In the genomic region with DNA sequence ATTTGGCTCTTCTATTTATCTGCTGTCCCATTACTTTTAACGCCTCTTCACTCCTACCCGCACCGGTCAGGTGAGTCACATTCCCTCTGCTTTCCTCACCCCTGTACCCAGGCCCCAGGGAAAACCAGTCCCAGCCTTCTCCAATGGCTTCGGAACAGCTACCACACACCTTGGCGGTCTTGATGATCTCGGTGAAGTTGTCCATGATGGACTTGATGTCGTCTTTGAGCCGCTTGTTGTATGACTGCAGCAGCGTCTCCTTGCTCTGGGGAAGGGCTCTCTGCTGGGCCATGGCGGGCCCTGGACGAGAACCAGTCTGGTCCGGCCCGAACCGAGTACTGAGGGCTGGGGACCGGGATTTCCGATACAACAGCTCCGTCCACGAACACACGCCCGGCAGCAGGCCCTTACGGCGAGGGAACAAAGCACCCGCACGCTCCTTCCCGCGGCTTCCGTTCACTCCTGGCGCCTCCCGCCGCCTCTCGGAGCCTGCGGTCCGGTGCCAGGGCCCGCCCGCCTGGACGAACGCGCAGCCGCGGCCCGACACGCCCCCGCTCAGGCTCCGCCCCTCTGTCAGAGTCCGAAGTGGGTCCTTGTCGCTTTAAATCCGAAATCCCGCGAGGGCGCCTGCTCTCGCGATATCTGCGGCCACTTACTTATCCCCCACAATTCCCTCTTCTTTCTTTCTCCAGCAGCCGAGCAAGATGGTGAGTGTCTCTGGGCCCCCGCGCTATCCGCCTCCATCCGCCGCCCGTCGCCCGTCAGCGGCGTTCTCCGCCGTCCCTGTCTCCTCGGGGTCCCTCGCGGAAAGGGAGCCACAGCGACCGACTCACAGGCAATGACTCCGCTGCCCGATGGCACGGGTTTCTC, we compare ENCODE assay signal across 1 mouse cellular context.
TF ChIP-seq lines count a peak whose summit lies in the region.

A gene (minus strand): TSS at position 554 of the 870 bp plus-strand sequence.
A gene (plus strand): TSS at position 641 of the 870 bp plus-strand sequence.

TF ChIP-seq in CH12.LX, 34 proteins besides CTCF, POLR2A, EP300 and RAD21:
- peak; percentile 95 for TF ChIP-seq TBP (conservative IDR thresholded peaks at IDR 0.05; ENCODE audit: low read depth, low read length)
- no peak for TF ChIP-seq GABPA (IDR thresholded peaks at IDR 0.05; ENCODE audit: insufficient replicate concordance, low read depth, low read length)
- TF ChIP-seq USF1 (IDR thresholded peaks at IDR 0.05; ENCODE audit: low read depth, low read length) = no peak
- 0 out of 2 replicates have a peak, but pooled peaks have one; percentile 7 for TF ChIP-seq IRF4 (IDR thresholded peaks at IDR 0.05; ENCODE audit: low read depth, low read length)
- no peak for TF ChIP-seq MAZ (IDR thresholded peaks at IDR 0.05; ENCODE audit: low read depth, low read length)
- TF ChIP-seq JUND (conservative IDR thresholded peaks at IDR 0.05; ENCODE audit: low read depth, low read length) = no peak
- no peak for TF ChIP-seq USF2 (conservative IDR thresholded peaks at IDR 0.05; ENCODE audit: low read depth, low read length)
- peak; percentile 93 for TF ChIP-seq KAT2A (IDR thresholded peaks at IDR 0.05; ENCODE audit: insufficient replicate concordance, low read length)
- no peak for TF ChIP-seq JUN (IDR thresholded peaks at IDR 0.05; ENCODE audit: insufficient read depth, low read depth, low read length)
- TF ChIP-seq RCOR1 (conservative IDR thresholded peaks at IDR 0.05; ENCODE audit: low read depth, low read length) = peak; percentile 3; the same call in 1 of the 2 replicates
- no peak for TF ChIP-seq ZC3H11A (IDR thresholded peaks at IDR 0.05; ENCODE audit: low read depth, low read length)
- TF ChIP-seq E2F4 (IDR thresholded peaks at IDR 0.05; ENCODE audit: insufficient replicate concordance, low read depth, low read length) = no peak
- TF ChIP-seq ETS1 (conservative IDR thresholded peaks at IDR 0.05; ENCODE audit: low read depth, low read length) = no peak
- peak; percentile 80 for TF ChIP-seq HCFC1 (IDR thresholded peaks at IDR 0.05; ENCODE audit: low read depth, low read length)
- peak; percentile 84 for TF ChIP-seq NRF1 (IDR thresholded peaks at IDR 0.05; ENCODE audit: low read depth, low read length)
- TF ChIP-seq NELFE (IDR thresholded peaks at IDR 0.05; ENCODE audit: low read depth, low read length) = peak; percentile 97
- TF ChIP-seq MAX (IDR thresholded peaks at IDR 0.05; ENCODE audit: low read length) = peak; percentile 3; the same call in 1 of the 2 replicates
- peak; percentile 84 for TF ChIP-seq SIN3A (IDR thresholded peaks at IDR 0.05; ENCODE audit: low read length)
- TF ChIP-seq CHD2 (IDR thresholded peaks at IDR 0.05; ENCODE audit: low read length) = peak; percentile 99
- TF ChIP-seq TCF12 (IDR thresholded peaks at IDR 0.05; ENCODE audit: low read depth, low read length) = peak; percentile 97
- TF ChIP-seq BHLHE40 (IDR thresholded peaks at IDR 0.05; ENCODE audit: low read depth, low read length) = peak; percentile 43; the same call in 1 of the 2 replicates
- peak; percentile 13; the same call in 1 of the 2 replicates for TF ChIP-seq UBTF (IDR thresholded peaks at IDR 0.05; ENCODE audit: low read depth, low read length)
- no peak for TF ChIP-seq CHD1 (IDR thresholded peaks at IDR 0.05; ENCODE audit: low read depth, low read length)
- TF ChIP-seq ZKSCAN1 (IDR thresholded peaks at IDR 0.05; ENCODE audit: borderline replicate concordance, low read depth, low read length) = no peak
- peak; percentile 94 for TF ChIP-seq ZMIZ1 (IDR thresholded peaks at IDR 0.05; ENCODE audit: low read depth, low read length)
- TF ChIP-seq MXI1 (IDR thresholded peaks at IDR 0.05; ENCODE audit: low read depth, low read length) = peak; percentile 73
- peak; percentile 82 for TF ChIP-seq POLR2AphosphoS2 (IDR thresholded peaks at IDR 0.05; ENCODE audit: low read depth, low read length)
- TF ChIP-seq ZNF384 (IDR thresholded peaks at IDR 0.05; ENCODE audit: low read depth, low read length) = no peak
- TF ChIP-seq MYC (IDR thresholded peaks at IDR 0.05; ENCODE audit: low read depth, low read length) = peak; percentile 82
